Mouse (Mus musculus) liver, embryonic 13.5 days (tissue): Measurements from ENCODE around the gene Cd81. TPM values are rescaled to one million over a fixed set of nuclear protein-coding genes. Genes with fewer than 3 reads are reported as not detected.

ENCODE experiments used
- ATAC-seq: fragments of 200-750 bp; cut with Nextera tagmentation; 2 replicates; pipeline ENCODE4 v1.8.0; 2017; ENCODE audit warnings: low read depth, mild to moderate bottlenecking, moderate number of reproducible peaks, moderate library complexity
- DNase-seq: peaks from one replicate; pipeline ENCODE4 v3.0.0; 2022
- H3K27ac ChIP-seq: fragments of 300-500 bp; sonication (generic); 2 replicates; pipeline ENCODE4 v1.5.1; 2015; ENCODE audit warnings: moderate library complexity, mild to moderate bottlenecking, inconsistent platforms
- H3K27me3 ChIP-seq: fragments of 300-500 bp; sonication (generic); 2 replicates; pipeline ENCODE4 v1.6.1; 2015; ENCODE audit warnings: mild to moderate bottlenecking, inconsistent platforms
- H3K36me3 ChIP-seq: fragments of 300-500 bp; sonication (generic); 2 replicates; pipeline ENCODE4 v1.6.1; 2015; ENCODE audit warnings: mild to moderate bottlenecking, inconsistent platforms
- H3K4me1 ChIP-seq: fragments of 300-500 bp; sonication (generic); replicated peaks from 2 replicates; pipeline ENCODE4 v1.6.1; 2015; ENCODE audit warnings: inconsistent platforms
- H3K4me2 ChIP-seq: fragments of 300-500 bp; sonication (generic); 2 replicates; pipeline ENCODE4 v1.6.1; 2015; ENCODE audit warnings: inconsistent platforms, mild to moderate bottlenecking, moderate library complexity
- H3K4me3 ChIP-seq: fragments of 300-500 bp; sonication (generic); replicated peaks from 2 replicates; pipeline ENCODE4 v1.5.1; 2015; ENCODE audit warnings: mild to moderate bottlenecking, inconsistent platforms
- H3K9ac ChIP-seq: fragments of 300-500 bp; sonication (generic); 2 replicates; pipeline ENCODE4 v1.6.1; 2015; ENCODE audit warnings: mild to moderate bottlenecking, inconsistent platforms
- H3K9me3 ChIP-seq: fragments of 300-500 bp; sonication (generic); replicated peaks from 2 replicates; pipeline ENCODE4 v1.6.1; 2016; ENCODE audit warnings: inconsistent platforms
- WGBS: fragments of 180-500 bp; shearing (Covaris S2); methylation state at CpG from one replicate; pipeline ENCODE4 v1.1.7; 2015; ENCODE audit not compliant: insufficient replicate concordance; 5-methylcytosine and 5-hydroxymethylcytosine counted together
- polyA plus RNA-seq: library from polyadenylated mRNA; unstranded; fragments of >200 nt; fragmentation: Nextera tagmentation; extraction: Ambion mirVana; gene quantifications from 2 replicates; pipeline ENCODE4 v1.2.1, GENCODE M21; 2015

Cd81 gene
- polyA plus RNA-seq, 1 experiment from 2014 or later = 130 TPM

DNA sequence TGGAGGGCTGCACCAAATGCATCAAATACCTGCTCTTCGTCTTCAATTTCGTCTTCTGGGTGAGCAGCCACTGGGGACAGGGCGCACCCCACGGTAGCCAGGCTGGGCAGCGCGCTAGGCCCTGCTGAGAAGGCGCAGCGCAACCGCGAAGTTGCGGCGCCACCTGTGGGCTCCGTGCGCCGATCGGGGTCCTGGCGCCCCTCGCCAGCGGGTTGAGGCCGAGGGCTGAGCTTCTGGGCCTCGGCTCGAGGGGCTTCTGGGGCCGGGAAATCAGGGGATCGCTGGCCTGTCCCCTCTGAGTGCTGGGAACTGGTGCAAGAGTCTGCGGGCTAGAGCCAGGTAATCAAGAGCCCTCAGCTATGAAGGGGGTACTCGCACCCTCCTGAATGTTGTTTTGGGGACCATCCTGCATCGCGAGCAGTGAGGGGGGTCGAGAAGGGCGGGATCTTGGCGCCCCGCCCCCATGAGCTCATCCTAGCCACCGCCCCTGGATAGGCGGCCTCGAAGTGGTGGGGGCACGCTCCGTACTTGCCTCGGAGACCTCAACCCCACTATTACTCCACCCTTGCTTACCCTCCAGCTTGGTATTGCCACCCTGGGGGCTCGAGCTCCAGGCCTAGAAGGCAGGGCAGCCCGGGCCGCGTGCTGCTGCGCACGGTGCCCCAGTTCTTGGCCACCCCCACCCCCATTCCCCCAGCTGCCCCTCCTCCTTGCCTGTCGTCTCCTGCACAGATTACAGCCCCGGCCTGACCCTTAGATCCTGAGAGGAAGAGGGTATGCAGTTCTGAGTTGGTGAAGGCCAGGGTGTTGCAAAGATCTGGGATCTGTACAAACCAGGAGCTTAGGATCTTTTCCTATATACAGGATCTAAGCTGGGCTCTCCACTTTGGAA is 715 bp downstream of the Cd81 start:
- ATAC-seq (peak; percentile 66), DNase-seq (peak; percentile 42)
- under 1% methylated on average over 46 of the region's 46 CpGs for WGBS
- Histone ChIP-seq H3K27ac (peak overlapping the region; percentile 89), H3K27me3 (no peaks in the 10 kb centered on the region), H3K4me2 (peak overlapping the region; percentile 95), H3K36me3 (no peaks in the 10 kb centered on the region), H3K4me1 (peaks cover 74% of the 10 kb centered on the region), H3K4me3 (peak overlapping the region; percentile 79), H3K9me3 (no peaks in the 10 kb centered on the region), H3K9ac (peak overlapping the region; percentile 83)

DNA sequence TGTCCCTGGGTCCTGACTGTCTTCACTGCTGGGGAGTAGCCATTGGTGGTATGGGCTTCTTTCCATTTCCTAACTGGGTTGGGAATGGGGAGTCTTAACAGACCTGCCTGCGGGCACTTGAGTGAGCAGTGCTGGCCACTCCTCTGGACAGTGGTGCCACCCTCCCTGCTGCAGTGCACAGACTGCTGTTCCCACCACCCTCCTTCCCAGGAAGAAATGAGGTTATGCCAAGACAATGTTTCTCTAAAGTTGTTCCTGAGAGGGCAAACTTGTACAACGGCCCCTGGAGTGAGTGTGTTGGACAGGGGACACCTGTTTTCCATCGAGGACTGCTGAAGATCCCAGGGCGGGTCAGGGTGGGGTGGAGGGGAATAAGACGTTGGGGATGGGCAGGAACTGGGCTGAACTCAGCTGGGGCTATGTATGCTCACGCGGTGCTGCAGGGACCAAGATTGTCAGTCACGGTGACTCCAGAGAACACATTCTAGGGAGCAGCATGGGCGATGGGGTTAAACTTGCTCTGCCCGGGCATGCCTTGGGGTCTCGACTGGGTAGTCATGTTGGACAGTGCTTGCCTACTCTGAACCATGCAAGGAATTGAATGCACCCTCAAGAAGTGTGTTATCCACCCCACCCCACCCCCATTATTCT is 1.5 kb downstream of the Cd81 start:
- Histone ChIP-seq H3K36me3 (no peaks in the 10 kb centered on the region), H3K4me1 (peaks cover 82% of the 10 kb centered on the region), H3K9me3 (no peaks in the 10 kb centered on the region), H3K9ac (peak overlapping the region; percentile 83), H3K27me3 (no peaks in the 10 kb centered on the region), H3K4me3 (peak overlapping the region; percentile 79), H3K27ac (peak overlapping the region; percentile 27; the same call in 1 of the 2 replicates), H3K4me2 (peak overlapping the region; percentile 95)
- no peak for ATAC-seq
- DNase-seq = no peak
- 16% methylated on average over 11 of the region's 11 CpGs for WGBS

DNA sequence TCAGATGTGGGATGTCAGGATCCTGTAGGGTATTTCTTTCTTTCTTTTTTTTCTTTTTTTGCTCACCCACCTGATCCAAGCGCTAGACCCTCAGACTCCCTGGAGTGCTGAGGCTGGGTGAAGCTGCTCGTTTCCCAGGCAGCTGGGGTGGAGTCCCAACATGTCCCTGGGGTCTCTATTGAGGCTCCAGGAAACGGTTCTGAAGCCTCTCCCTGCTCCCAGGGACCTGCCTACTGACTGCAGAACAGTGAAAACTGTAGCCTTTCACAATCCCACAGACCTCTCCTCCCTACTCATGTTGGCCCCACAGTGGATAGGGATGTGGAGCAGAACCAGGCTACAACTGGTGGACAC is 2.0 kb downstream of the Cd81 start:
- Histone ChIP-seq H3K4me2 (peak overlapping the region; percentile 95), H3K9me3 (no peaks in the 10 kb centered on the region), H3K4me1 (peaks cover 87% of the 10 kb centered on the region), H3K27me3 (no peaks in the 10 kb centered on the region), H3K27ac (peak overlapping the region; percentile 74; the same call in 1 of the 2 replicates), H3K36me3 (no peaks in the 10 kb centered on the region), H3K9ac (peak overlapping the region; percentile 83), H3K4me3 (peak overlapping the region; percentile 79)
- DNase-seq (no peak), ATAC-seq (no peak)
- WGBS = 30% methylated on average over 3 of the region's 3 CpGs

DNA sequence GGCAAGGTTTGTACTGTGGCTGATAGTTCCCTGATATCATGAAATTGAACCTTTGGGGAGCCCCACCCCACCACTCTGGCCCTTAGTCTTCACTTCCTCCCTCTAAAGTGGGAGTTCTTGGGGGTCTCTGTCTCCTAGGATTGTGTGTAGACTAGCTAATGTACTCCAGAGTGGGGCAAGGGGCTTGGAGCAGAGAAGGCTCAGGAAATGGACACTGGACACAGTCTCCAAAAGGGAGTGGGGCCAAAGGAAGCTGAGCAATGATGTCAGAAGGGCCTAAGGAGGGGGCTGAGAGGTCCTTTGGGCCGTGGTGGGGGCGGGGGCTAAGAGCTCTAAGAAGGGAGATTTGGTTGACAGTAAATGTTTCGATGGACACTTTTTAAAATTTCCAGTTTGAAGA is 2.5 kb downstream of the Cd81 start:
- Histone ChIP-seq H3K27me3 (no peaks in the 10 kb centered on the region), H3K36me3 (no peaks in the 10 kb centered on the region), H3K9ac (peak overlapping the region; percentile 83), H3K4me2 (peak overlapping the region; percentile 95), H3K4me1 (peaks cover 91% of the 10 kb centered on the region), H3K9me3 (no peaks in the 10 kb centered on the region), H3K27ac (peak overlapping the region; percentile 74), H3K4me3 (peak overlapping the region; percentile 79)
- WGBS = 37% methylated on average over 3 of the region's 3 CpGs
- no peak for ATAC-seq
- no peak for DNase-seq

DNA sequence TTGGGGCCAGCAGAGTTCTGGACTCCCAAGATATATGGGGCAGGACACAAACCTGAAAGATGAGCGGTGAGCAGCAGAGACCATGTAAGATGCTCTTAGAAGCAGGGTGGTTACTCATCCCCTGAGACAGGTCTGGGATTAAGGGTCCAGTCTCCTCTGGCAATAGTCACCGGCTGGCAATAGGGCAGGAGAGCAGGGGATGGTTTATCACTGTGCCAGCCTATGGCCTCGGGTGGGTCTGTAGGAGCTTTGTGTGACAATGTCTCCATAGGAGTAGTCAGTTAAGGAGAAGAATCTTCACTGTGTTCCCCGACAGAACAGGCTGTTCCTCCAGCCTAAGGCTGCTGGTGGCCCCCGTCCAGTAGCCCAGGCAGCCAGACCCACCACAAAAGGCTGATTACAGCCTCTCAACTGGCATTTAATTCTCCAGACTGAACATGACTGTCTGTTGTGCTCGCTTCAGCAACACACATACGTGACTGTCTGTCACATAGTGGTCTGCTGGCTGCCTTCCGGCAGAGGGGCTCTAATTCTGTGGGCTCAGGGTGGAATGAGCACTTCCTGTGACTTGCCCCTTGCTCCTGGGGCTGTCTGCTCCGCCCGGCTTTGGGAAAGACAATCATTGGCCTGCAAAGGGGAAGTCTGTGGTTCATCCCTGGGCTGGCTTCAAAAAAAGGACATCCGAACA is 3.1 kb downstream of the Cd81 start:
- Histone ChIP-seq H3K27me3 (no peaks in the 10 kb centered on the region), H3K4me3 (peak overlapping the region; percentile 79), H3K4me2 (peak overlapping the region; percentile 95), H3K36me3 (0 out of 2 replicates have a peak, but pooled peaks cover 3% of the 10 kb centered on the region), H3K4me1 (peaks cover 95% of the 10 kb centered on the region), H3K9ac (peak overlapping the region; percentile 83), H3K27ac (peak overlapping the region; percentile 74), H3K9me3 (no peaks in the 10 kb centered on the region)
- WGBS = 33% methylated on average over 11 of the region's 11 CpGs
- DNase-seq (no peak), ATAC-seq (no peak)

DNA sequence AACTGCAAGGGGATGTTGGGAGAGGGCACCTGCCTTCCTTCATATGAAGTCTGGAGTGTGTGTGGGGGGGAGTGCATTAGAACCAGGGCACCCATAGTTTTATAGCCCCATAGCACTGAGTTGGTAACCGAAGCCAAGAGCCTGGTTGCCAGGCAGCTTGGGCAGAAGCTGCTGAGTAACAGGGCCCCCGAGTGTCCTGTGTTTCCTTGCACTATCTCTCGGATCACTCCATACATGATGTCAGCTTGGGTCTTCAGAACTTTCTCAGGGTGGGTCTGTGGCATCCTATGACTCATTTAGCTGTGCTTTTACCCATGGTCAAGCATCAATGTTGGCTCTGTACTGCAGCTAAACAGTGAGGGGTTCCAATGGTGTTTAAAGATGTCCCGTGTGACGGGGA is 4.5 kb downstream of the Cd81 start:
- no peak for ATAC-seq
- peak overlapping the region; percentile 95 for H3K4me2 ChIP-seq
- H3K4me3 ChIP-seq = no peak overlapping the region
- H3K36me3 ChIP-seq = peaks cover 11% of the 10 kb centered on the region
- peak overlapping the region; percentile 74 for H3K27ac ChIP-seq
- H3K4me1 ChIP-seq = peaks cover 97% of the 10 kb centered on the region
- peak overlapping the region; percentile 37 for H3K9ac ChIP-seq
- DNase-seq = no peak
- H3K9me3 ChIP-seq = no peaks in the 10 kb centered on the region
- no peaks in the 10 kb centered on the region for H3K27me3 ChIP-seq
- 33% methylated on average over 5 of the region's 5 CpGs for WGBS

DNA sequence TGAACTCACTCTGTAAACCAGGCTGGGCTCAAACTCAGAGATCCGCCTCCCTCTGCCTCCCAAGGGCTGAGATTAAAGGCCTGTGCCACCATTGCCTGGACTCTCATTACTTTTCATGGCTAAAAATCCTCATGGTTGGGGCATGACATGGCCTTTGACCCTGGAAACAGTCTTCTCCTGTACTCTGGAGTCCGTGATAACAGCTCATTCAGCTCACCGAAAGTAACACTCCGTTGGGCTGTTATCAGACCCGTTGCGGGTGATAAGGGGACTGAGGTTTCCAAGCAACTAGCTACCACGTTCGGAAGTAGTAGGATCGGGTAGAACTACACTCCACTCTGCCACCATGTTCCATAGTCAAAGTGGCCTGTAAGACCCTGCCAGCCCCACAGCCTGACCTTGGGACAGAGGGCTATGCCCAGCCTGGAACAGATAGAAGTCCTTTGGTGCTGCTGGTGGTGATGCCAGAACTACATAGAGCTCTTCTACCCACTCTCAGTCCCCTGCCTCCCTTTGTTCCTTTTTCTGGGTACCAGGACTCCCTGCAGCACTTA is 5.2 kb downstream of the Cd81 start:
- H3K27ac ChIP-seq = peak overlapping the region; percentile 74
- H3K27me3 ChIP-seq = no peaks in the 10 kb centered on the region
- peak overlapping the region; percentile 51 for H3K4me2 ChIP-seq
- no peaks in the 10 kb centered on the region for H3K9me3 ChIP-seq
- H3K4me3 ChIP-seq = 0 out of 2 replicates have a peak overlapping the region, but pooled peaks have one; percentile 3
- 3% methylated on average over 9 of the region's 9 CpGs for WGBS
- ATAC-seq (peak; percentile 56), DNase-seq (peak; percentile 46)
- peaks cover 94% of the 10 kb centered on the region for H3K4me1 ChIP-seq
- peaks cover 18% of the 10 kb centered on the region for H3K36me3 ChIP-seq
- peak overlapping the region; percentile 37; the same call in 1 of the 2 replicates for H3K9ac ChIP-seq

DNA sequence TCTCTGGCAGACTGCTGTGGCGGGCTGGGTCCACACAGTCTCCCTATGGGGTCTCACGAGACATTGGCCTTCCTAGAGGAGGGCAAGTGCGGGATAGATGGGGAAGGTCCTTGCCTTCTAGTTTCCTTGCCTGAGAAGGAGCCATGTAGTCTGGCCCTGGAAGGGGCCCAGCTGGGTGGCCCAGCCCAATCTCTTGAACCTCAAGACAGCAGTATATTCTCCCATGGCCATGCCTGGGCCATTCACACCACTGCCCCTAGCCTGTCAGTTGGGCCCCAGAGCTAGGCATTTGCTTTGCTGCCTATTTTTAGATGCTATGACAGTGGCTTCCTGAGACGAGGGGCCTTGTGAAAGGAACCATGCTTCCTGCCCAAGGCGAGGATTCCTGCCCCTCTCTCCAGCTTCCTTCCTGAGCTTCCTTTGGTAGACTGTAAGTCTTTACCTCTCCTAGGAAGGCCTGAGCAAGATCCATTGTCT is 5.7 kb downstream of the Cd81 start:
- H3K4me2 ChIP-seq = peak overlapping the region; percentile 51
- peak overlapping the region; percentile 74 for H3K27ac ChIP-seq
- peak overlapping the region; percentile 37 for H3K9ac ChIP-seq
- ATAC-seq (peak; percentile 25), DNase-seq (no peak)
- peaks cover 23% of the 10 kb centered on the region for H3K36me3 ChIP-seq
- H3K4me1 ChIP-seq = peaks cover 89% of the 10 kb centered on the region
- no peaks in the 10 kb centered on the region for H3K9me3 ChIP-seq
- H3K27me3 ChIP-seq = no peaks in the 10 kb centered on the region
- 0 out of 2 replicates have a peak overlapping the region, but pooled peaks have one; percentile 3 for H3K4me3 ChIP-seq
- WGBS = 14% methylated on average over 5 of the region's 5 CpGs

DNA sequence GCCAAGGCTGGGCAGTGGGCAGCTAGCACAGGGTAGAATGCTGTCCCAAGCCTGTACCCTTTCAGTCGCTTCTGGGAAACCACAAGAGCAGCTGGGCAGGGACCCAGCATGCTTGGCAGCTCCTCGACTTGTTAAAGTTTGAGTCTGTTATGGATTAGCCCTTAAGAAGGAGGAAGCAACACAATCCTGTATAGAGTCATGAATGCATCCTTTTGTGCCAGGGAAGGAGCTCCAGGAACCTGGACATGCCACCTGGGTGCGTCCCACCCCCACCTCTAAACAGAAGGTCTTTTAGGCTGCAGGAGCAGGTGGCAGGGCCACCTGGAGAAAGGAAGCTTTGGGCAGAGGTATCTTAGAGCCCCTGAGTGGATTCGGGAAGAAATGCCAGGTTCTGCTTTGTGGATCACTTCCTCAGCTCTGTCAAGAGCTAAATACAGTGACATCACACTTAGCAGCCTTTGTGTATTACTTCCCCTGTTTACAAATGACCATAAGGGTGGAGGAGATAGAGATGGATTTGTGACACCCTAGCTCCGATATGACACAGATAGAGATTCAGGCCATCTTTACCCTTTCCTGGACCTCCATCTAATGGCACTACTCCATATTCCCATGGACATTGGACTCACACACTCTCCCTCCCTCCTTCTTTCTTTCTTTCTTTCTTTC is 6.8 kb downstream of the Cd81 start:
- ATAC-seq (no peak), DNase-seq (no peak)
- Histone ChIP-seq H3K27ac (peak overlapping the region; percentile 45), H3K4me1 (peaks cover 78% of the 10 kb centered on the region), H3K4me2 (0 out of 2 replicates have a peak overlapping the region, but pooled peaks have one; percentile 51), H3K9me3 (no peaks in the 10 kb centered on the region), H3K4me3 (no peak overlapping the region), H3K27me3 (no peaks in the 10 kb centered on the region), H3K36me3 (peaks cover 34% of the 10 kb centered on the region), H3K9ac (0 out of 2 replicates have a peak overlapping the region, but pooled peaks have one; percentile 5)
- 34% methylated on average over 5 of the region's 5 CpGs for WGBS

DNA sequence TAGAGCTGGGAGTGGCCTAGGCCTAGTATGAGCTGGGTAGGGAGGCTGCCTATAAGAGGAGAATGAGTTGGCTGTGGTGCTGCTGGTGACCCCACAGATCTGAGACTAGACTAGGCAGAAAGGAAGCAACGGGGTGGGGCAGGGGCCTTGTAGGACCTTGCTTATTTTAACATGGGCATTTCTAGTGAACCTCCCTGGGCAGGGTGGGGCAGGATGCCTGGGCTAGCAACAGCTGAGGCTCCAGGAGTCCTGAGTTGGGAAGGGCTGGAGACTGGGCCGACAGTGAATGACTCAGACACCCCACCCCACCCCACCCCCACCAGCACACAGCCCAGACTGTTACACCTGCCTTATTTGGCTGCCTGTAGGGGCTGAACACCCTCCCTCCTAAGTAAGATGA is 10.2 kb downstream of the Cd81 start:
- peaks cover 45% of the 10 kb centered on the region for H3K4me1 ChIP-seq
- H3K4me2 ChIP-seq = no peak overlapping the region
- H3K36me3 ChIP-seq = peaks cover 67% of the 10 kb centered on the region
- H3K4me3 ChIP-seq = no peak overlapping the region
- H3K27ac ChIP-seq = no peak overlapping the region
- no peak for DNase-seq
- H3K9ac ChIP-seq = no peak overlapping the region
- 55% methylated on average over 2 of the region's 2 CpGs for WGBS
- no peaks in the 10 kb centered on the region for H3K27me3 ChIP-seq
- no peaks in the 10 kb centered on the region for H3K9me3 ChIP-seq
- no peak for ATAC-seq
